Mouse (Mus musculus) CH12.LX (cell line): ENCODE measurements around the gene Aqp11. TPM values are rescaled to one million over a fixed set of nuclear protein-coding genes. Genes with fewer than 3 reads are reported as not detected.

Experiments
- DNase-seq: peaks from one replicate; pipeline ENCODE4 v3.0.0-alpha.2; 2013; ENCODE audit errors: extremely low read depth
- H3K27ac ChIP-seq: 2 replicates; pipeline ENCODE4 v1.5.1; 2012; ENCODE audit warnings: low read depth, mild to moderate bottlenecking, control low read depth, moderate library complexity; ENCODE audit not compliant: insufficient read depth
- H3K27me3 ChIP-seq: replicated peaks from 2 replicates; pipeline ENCODE3; 2012; ENCODE audit warnings: inconsistent platforms
- H3K36me3 ChIP-seq, 2 experiments: replicated peaks in 1 of 2; 2 replicates each; pipeline versions ENCODE3 to v1.6.1; 2012; ENCODE audit warnings: inconsistent platforms in 1 of 2, low read length in 1 of 2, mild to moderate bottlenecking in 1 of 2, mixed read lengths in 1 of 2, moderate library complexity in 1 of 2; ENCODE audit not compliant: control insufficient read depth in 1 of 2, insufficient read depth in 1 of 2
- H3K4me1 ChIP-seq, 2 experiments: 2 replicates each; pipeline ENCODE4 v1.6.1; 2012; ENCODE audit warnings: inconsistent platforms in 1 of 2, moderate library complexity in 1 of 2; ENCODE audit not compliant: insufficient read depth in 2 of 2, control insufficient read depth in 1 of 2
- H3K4me2 ChIP-seq: 2 replicates; pipeline ENCODE4 v1.6.1; 2012; ENCODE audit warnings: low read depth, mild to moderate bottlenecking, control low read depth; ENCODE audit not compliant: poor library complexity, insufficient read depth, severe bottlenecking
- H3K4me3 ChIP-seq, 3 experiments: fragments of 150-350 bp in 1 of 3; sonication (generic) in 1 of 3; replicated peaks in 1 of 3; 2 replicates each; pipeline versions ENCODE3 to v1.5.1; 2011 to 2012; ENCODE audit warnings: low read depth in 2 of 3, low read length in 2 of 3, mild to moderate bottlenecking in 2 of 3, moderate library complexity in 2 of 3, control low read depth in 1 of 3, improper control_type of control experiment in 1 of 3, inconsistent platforms in 1 of 3, mixed read lengths in 1 of 3; ENCODE audit not compliant: poor library complexity in 1 of 3
- H3K79me2 ChIP-seq: replicated peaks from 2 replicates; pipeline ENCODE4 v1.6.1; 2012; ENCODE audit warnings: mild to moderate bottlenecking, moderate library complexity; ENCODE audit not compliant: control insufficient read depth, poor library complexity, insufficient read depth, severe bottlenecking; ENCODE audit errors: extremely low read depth
- H3K9ac ChIP-seq: 2 replicates; pipeline ENCODE4 v1.6.1; 2012; ENCODE audit warnings: low read depth, mild to moderate bottlenecking, control low read depth, moderate library complexity; ENCODE audit not compliant: insufficient read depth
- H3K9me3 ChIP-seq: replicated peaks from 2 replicates; pipeline ENCODE3; 2012; ENCODE audit warnings: low read length, inconsistent platforms, mixed read lengths
- BHLHE40 ChIP-seq: IDR thresholded peaks from 2 replicates; pipeline ENCODE4 v1.6.1; 2011; ENCODE audit warnings: mild to moderate bottlenecking, low read depth, low read length, improper control_type of control experiment
- CHD1 ChIP-seq: IDR thresholded peaks from 2 replicates; pipeline ENCODE4 v1.6.1; 2012; ENCODE audit warnings: low read depth, low read length, improper control_type of control experiment, inconsistent platforms
- CHD2 ChIP-seq: IDR thresholded peaks from 2 replicates; pipeline ENCODE4 v1.6.1; 2011; ENCODE audit warnings: low read length, improper control_type of control experiment
- CTCF ChIP-seq, 2 experiments: IDR thresholded peaks in 1 of 2; conservative IDR thresholded peaks in 1 of 2; 2 replicates each; pipeline ENCODE4 v1.5.1; 2011 to 2012; ENCODE audit warnings: low read depth in 2 of 2, low read length in 2 of 2, improper control_type of control experiment in 1 of 2, inconsistent platforms in 1 of 2, mild to moderate bottlenecking in 1 of 2, moderate library complexity in 1 of 2
- E2F4 ChIP-seq: IDR thresholded peaks from 2 replicates; pipeline ENCODE4 v1.6.1; 2011; ENCODE audit warnings: low read depth, low read length, improper control_type of control experiment; ENCODE audit not compliant: insufficient replicate concordance
- ELF1 ChIP-seq: IDR thresholded peaks from 2 replicates; pipeline ENCODE4 v1.6.1; 2014; ENCODE audit warnings: low read depth, mild to moderate bottlenecking, inconsistent platforms, low read length, improper control_type of control experiment
- EP300 ChIP-seq: IDR thresholded peaks from 2 replicates; pipeline ENCODE4 v1.6.1; 2011; ENCODE audit warnings: low read length, improper control_type of control experiment
- GABPA ChIP-seq: IDR thresholded peaks from 2 replicates; pipeline ENCODE4 v1.6.1; 2012; ENCODE audit warnings: low read depth, low read length, improper control_type of control experiment, inconsistent platforms; ENCODE audit not compliant: insufficient replicate concordance
- HCFC1 ChIP-seq: IDR thresholded peaks from 2 replicates; pipeline ENCODE4 v1.6.1; 2012; ENCODE audit warnings: low read depth, mild to moderate bottlenecking, inconsistent platforms, low read length, improper control_type of control experiment
- IRF4 ChIP-seq: IDR thresholded peaks from 2 replicates; pipeline ENCODE4 v1.6.1; 2014; ENCODE audit warnings: low read depth, mild to moderate bottlenecking, inconsistent platforms, low read length, improper control_type of control experiment
- JUN ChIP-seq: IDR thresholded peaks from 2 replicates; pipeline ENCODE4 v1.6.1; 2011; ENCODE audit warnings: low read depth, mild to moderate bottlenecking, low read length, improper control_type of control experiment, moderate library complexity; ENCODE audit not compliant: insufficient read depth
- KAT2A ChIP-seq: IDR thresholded peaks from 2 replicates; pipeline ENCODE4 v1.6.1; 2012; ENCODE audit warnings: low read length, improper control_type of control experiment, inconsistent platforms; ENCODE audit not compliant: insufficient replicate concordance
- MAFK ChIP-seq: IDR thresholded peaks from 2 replicates; pipeline ENCODE4 v1.6.1; 2011; ENCODE audit warnings: low read length, improper control_type of control experiment; ENCODE audit not compliant: insufficient replicate concordance
- MAX ChIP-seq: IDR thresholded peaks from 2 replicates; pipeline ENCODE4 v1.6.1; 2011; ENCODE audit warnings: low read length, improper control_type of control experiment
- MAZ ChIP-seq: IDR thresholded peaks from 2 replicates; pipeline ENCODE4 v1.6.1; 2012; ENCODE audit warnings: low read depth, mild to moderate bottlenecking, inconsistent platforms, low read length, improper control_type of control experiment, moderate library complexity
- MXI1 ChIP-seq: IDR thresholded peaks from 2 replicates; pipeline ENCODE4 v1.6.1; 2011; ENCODE audit warnings: mild to moderate bottlenecking, low read depth, low read length, improper control_type of control experiment
- MYC ChIP-seq: IDR thresholded peaks from 2 replicates; pipeline ENCODE4 v1.6.1; 2011; ENCODE audit warnings: low read depth, mild to moderate bottlenecking, improper control_type of control experiment, low read length
- NELFE ChIP-seq: IDR thresholded peaks from 2 replicates; pipeline ENCODE4 v1.6.1; 2011; ENCODE audit warnings: low read depth, low read length, improper control_type of control experiment
- NRF1 ChIP-seq: IDR thresholded peaks from 2 replicates; pipeline ENCODE4 v1.6.1; 2014; ENCODE audit warnings: low read depth, mild to moderate bottlenecking, inconsistent platforms, low read length, improper control_type of control experiment, moderate library complexity
- PAX5 ChIP-seq: IDR thresholded peaks from 2 replicates; pipeline ENCODE4 v1.6.1; 2012; ENCODE audit warnings: low read length, inconsistent platforms, mixed read lengths
- POLR2AphosphoS2 ChIP-seq: IDR thresholded peaks from 2 replicates; pipeline ENCODE4 v1.6.1; 2011; ENCODE audit warnings: low read depth, low read length, improper control_type of control experiment
- RAD21 ChIP-seq: IDR thresholded peaks from 2 replicates; pipeline ENCODE4 v1.6.1; 2011; ENCODE audit warnings: low read depth, mild to moderate bottlenecking, low read length, improper control_type of control experiment, moderate library complexity
- SIN3A ChIP-seq: IDR thresholded peaks from 2 replicates; pipeline ENCODE4 v1.6.1; 2012; ENCODE audit warnings: low read length, improper control_type of control experiment, inconsistent platforms
- SMC3 ChIP-seq: IDR thresholded peaks from 2 replicates; pipeline ENCODE4 v1.6.1; 2011; ENCODE audit warnings: low read depth, low read length, improper control_type of control experiment
- TBP ChIP-seq: conservative IDR thresholded peaks from 2 replicates; pipeline ENCODE4 v1.6.1; 2011; ENCODE audit warnings: low read depth, low read length, improper control_type of control experiment
- TCF12 ChIP-seq: IDR thresholded peaks from 2 replicates; pipeline ENCODE4 v1.6.1; 2014; ENCODE audit warnings: low read depth, mild to moderate bottlenecking, inconsistent platforms, low read length, improper control_type of control experiment
- USF1 ChIP-seq: IDR thresholded peaks from 2 replicates; pipeline ENCODE4 v1.6.1; 2014; ENCODE audit warnings: low read depth, mild to moderate bottlenecking, inconsistent platforms, low read length, improper control_type of control experiment
- USF2 ChIP-seq: conservative IDR thresholded peaks from 2 replicates; pipeline ENCODE4 v1.6.1; 2011; ENCODE audit warnings: low read depth, low read length, improper control_type of control experiment
- ZKSCAN1 ChIP-seq: IDR thresholded peaks from 2 replicates; pipeline ENCODE4 v1.6.1; 2012; ENCODE audit warnings: low read depth, inconsistent platforms, low read length, improper control_type of control experiment, borderline replicate concordance
- ZMIZ1 ChIP-seq: IDR thresholded peaks from 2 replicates; pipeline ENCODE4 v1.6.1; 2012; ENCODE audit warnings: low read depth, mild to moderate bottlenecking, inconsistent platforms, low read length, improper control_type of control experiment
- ZNF384 ChIP-seq: IDR thresholded peaks from 2 replicates; pipeline ENCODE4 v1.6.1; 2012; ENCODE audit warnings: low read depth, low read length, improper control_type of control experiment, inconsistent platforms
- dilution Hi-C: fragments of 300-500 bp; cut with MboI; formaldehyde crosslinking; loops from 2 replicates; pipeline ENCODE4 v1.14.3; 2020; ENCODE audit warnings: low sequenced_read_pairs; ENCODE audit not compliant: extremely low pct_unique_long_range_greater_than_20kb, extremely low pct_ligation_motif_present
- in situ Hi-C: fragments of 300-500 bp; cut with MboI; formaldehyde crosslinking; loops from 3 replicates; pipeline ENCODE4 v1.14.3; 2019; ENCODE audit warnings: low sequenced_read_pairs, low pct_ligation_motif_present, low pct_unique_long_range_greater_than_20kb, mixed read lengths
- polyA plus RNA-seq: library from polyadenylated mRNA; unstranded; fragments of >175 nt; gene quantifications from 2 replicates; pipeline ENCODE4 v1.2.1, GENCODE M21; 2012; ENCODE audit warnings: low read depth; ENCODE audit not compliant: insufficient read length
- total RNA-seq, 2 experiments: library from RNA; depleted of rRNA; stranded (reverse); fragments of 300-350 nt in 1 of 2; fragments of >200 nt in 1 of 2; gene quantifications; 2 replicates each; pipeline ENCODE4 v1.2.3; 2012 to 2014

Gene Aqp11
- total and polyA plus RNA-seq, 3 experiments, result 0.46 to 1.0 (median 0.89) TPM

DNA sequence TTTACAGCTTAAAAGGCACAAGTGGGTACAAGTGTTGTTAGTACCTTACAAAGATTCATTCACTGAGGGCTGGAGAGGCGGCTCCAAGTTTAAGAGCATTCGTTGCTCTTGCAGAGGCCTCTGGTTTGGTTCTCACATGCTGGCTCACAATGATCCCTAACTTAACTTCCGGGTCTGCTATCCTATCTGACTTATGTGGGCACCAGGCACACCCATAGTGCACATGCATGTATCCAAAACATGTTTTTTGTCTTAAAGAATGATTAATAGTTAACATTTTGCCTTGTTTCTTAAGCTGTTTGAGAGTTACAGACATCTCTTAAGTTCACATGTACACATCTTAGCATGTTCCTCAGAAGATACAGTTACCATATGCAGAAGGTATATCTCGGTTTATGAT, 37.9 kb downstream of the Aqp11 start:
- H3K79me2 ChIP-seq, result peaks cover 79% of the 10 kb centered on the region
- peaks cover 0 to 58% of the 10 kb centered on the region in 2 experiments for H3K36me3 ChIP-seq
- TF ChIP-seq RAD21 (no peak), GABPA (no peak), CTCF (conservative IDR thresholded peaks at IDR 0.05 in 1 of 2, IDR thresholded peaks at IDR 0.05 in 1 of 2; ENCODE audit: low read depth in 2 of 2, low read length in 2 of 2) (no peak), POLR2AphosphoS2 (no peak), KAT2A (no peak)
- DNase-seq, result no peak
- dilution Hi-C loops, result no loop called here
- peaks cover 4% of the 10 kb centered on the region for H3K9me3 ChIP-seq
- H3K27me3 ChIP-seq, result no peaks in the 10 kb centered on the region
- peaks cover 6 to 50% of the 10 kb centered on the region in 2 experiments; a peak in 3 of 4 replicates for H3K4me1 ChIP-seq
- H3K9ac ChIP-seq, result no peak overlapping the region
- no peak overlapping the region for H3K4me2 ChIP-seq
- no peak overlapping the region for H3K4me3 ChIP-seq
- no peak overlapping the region for H3K27ac ChIP-seq
- in situ Hi-C loops, result no loop called here

DNA sequence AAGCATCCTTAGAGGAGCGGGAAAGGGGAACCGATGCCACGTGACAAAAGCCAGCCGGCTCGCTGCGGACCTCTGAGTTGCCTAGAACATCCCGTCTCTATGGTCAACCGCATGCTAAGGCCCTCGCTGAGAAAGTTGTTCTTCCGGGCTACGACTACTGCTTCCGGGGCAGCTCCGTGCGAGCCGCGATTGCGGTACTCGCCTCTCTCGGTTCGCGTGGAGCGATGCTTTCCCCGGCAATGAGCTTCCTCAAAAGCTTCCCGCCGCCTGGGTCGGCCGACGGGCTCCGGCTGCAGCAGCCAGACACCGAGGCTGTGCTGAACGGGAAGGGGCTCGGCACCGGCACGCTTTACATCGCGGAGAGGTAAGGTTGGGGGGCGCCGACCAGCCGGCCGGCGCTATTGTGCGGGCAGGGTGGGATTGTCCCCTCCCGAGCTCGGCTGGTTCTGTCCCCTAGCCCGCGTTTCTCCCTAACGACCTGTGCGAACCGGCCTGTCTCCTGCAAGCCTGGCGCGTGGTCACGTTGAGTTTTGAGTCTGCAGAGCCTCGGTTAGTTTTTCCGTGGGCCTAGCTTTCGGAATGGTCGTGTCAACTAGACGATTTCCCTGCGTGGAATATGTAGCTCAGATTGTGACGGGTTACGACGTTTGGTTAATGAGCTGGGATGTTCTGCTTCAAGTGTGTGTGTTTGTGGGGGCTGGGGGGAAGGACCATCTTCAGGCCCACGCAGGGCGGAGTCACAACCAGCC, 41.4 kb downstream of the Aqp11 start, which contains the start of gene Clns1a:
Clns1a (plus strand) TSS at position 129 of the 749 bp plus-strand sequence.
- H3K36me3 ChIP-seq, result peaks cover 2 to 49% of the 10 kb centered on the region in 2 experiments
- in situ Hi-C loops (loop anchor here (25.0 kb wide), 1 partner anchor 259 kb away; no protein-coding TSS in a partner anchor), dilution Hi-C loops (no loop called here)
- peak within 1 kb of the TSS; percentile 65 for H3K9ac ChIP-seq
- H3K79me2 ChIP-seq, result peaks cover 45% of the 10 kb centered on the region
- peaks cover 0 to 47% of the 10 kb centered on the region in 2 experiments; a peak in 2 of 4 replicates for H3K4me1 ChIP-seq
- H3K27ac ChIP-seq, result peak within 1 kb of the TSS; percentile 31
- peak within 1 kb of the TSS; percentile 74 to 99 (median 89) for H3K4me3 ChIP-seq
- peak within 1 kb of the TSS; percentile 54 for H3K4me2 ChIP-seq
- H3K9me3 ChIP-seq, result peaks cover 4% of the 10 kb centered on the region
- DNase-seq, result peak; percentile 95
- no peaks in the 10 kb centered on the region for H3K27me3 ChIP-seq
- no peak for TF ChIP-seq JUN
- TF ChIP-seq ELF1, result peak; percentile 74
- TF ChIP-seq ZKSCAN1, result no peak
- TF ChIP-seq MAZ, result peak; percentile 68; the same call in 1 of the 2 replicates
- TF ChIP-seq SMC3, result no peak
- peak; percentile 100 for TF ChIP-seq MYC
- TF ChIP-seq NRF1, result no peak
- peak; percentile 98 for TF ChIP-seq SIN3A
- peak; percentile 99 for TF ChIP-seq MXI1
- TF ChIP-seq HCFC1, result peak; percentile 94
- TF ChIP-seq EP300, result 0 out of 2 replicates have a peak, but pooled peaks have one; percentile 46
- peak; percentile 77; the same call in 1 of the 2 replicates for TF ChIP-seq IRF4
- peak; percentile 96 for TF ChIP-seq BHLHE40
- peak; percentile 87 for TF ChIP-seq NELFE
- peak; percentile 62 for TF ChIP-seq POLR2AphosphoS2
- TF ChIP-seq USF1, result peak; percentile 89
- TF ChIP-seq E2F4, result peak; percentile 87; the same call in 1 of the 2 replicates
- no peak for TF ChIP-seq PAX5
- TF ChIP-seq TBP, result peak; percentile 81
- TF ChIP-seq ZMIZ1, result peak; percentile 74; the same call in 1 of the 2 replicates
- peak; percentile 100 for TF ChIP-seq MAX
- peak; percentile 84 for TF ChIP-seq USF2
- TF ChIP-seq TCF12, result peak; percentile 80
- TF ChIP-seq CHD2, result peak; percentile 94
- no peak for TF ChIP-seq CTCF (conservative IDR thresholded peaks at IDR 0.05 in 1 of 2, IDR thresholded peaks at IDR 0.05 in 1 of 2; ENCODE audit: low read depth in 2 of 2, low read length in 2 of 2)
- TF ChIP-seq KAT2A, result peak; percentile 97
- TF ChIP-seq MAFK, result no peak
- TF ChIP-seq ZNF384, result no peak
- TF ChIP-seq CHD1, result no peak; the same call in 1 of the 2 replicates
